Mouse (Mus musculus) gastrocnemius, postnatal 36 days (tissue): ENCODE measurements around the gene Thoc3. TPM values are rescaled to one million over a fixed set of nuclear protein-coding genes. Genes with fewer than 3 reads are reported as not detected.
"Not testable (repeated sequence)": the region's sequence is repeated elsewhere in the genome, so short reads cannot be mapped to it uniquely, and the experiment has no call there.

ENCODE experiments used
- DNase-seq, 2 experiments: peaks; one replicate each; pipeline ENCODE4 v3.0.0; 2022
- intact Hi-C: fragments of 180-260 bp; cut with DNase I; formaldehyde crosslinking; loops from one replicate; pipeline ENCODE4 v1.15.1; 2025
- long read RNA-seq, 2 experiments: library from polyadenylated mRNA; stranded (forward); transcript quantifications; one replicate each; pipeline ENCODE4 v2.0.0; 2021
- total RNA-seq, 2 experiments: library from RNA; stranded (reverse); gene quantifications; 2 replicates each; pipeline ENCODE4 v1.2.3; 2021

Gene Thoc3
- 10 to 100 TPM; 12.9 to 13.7 TPM for total RNA-seq
- long read RNA-seq, experiment 1, transcript Thoc3-201 (6 exons, 2,335 nt), result major isoform, 11 of 14 reads
- long read RNA-seq, experiment 1, partial matches to known transcripts, result 0 of 14 reads
- long read RNA-seq, experiment 1, other reads (novel, unspliced or antisense), result 3 of 14 reads
- long read RNA-seq, experiment 2, transcript Thoc3-201 (6 exons, 2,335 nt), result major isoform, 22 of 22 reads
- long read RNA-seq, experiment 2, partial matches to known transcripts, result 0 of 22 reads
- long read RNA-seq, experiment 2, other reads (novel, unspliced or antisense), result 0 of 22 reads

DNA sequence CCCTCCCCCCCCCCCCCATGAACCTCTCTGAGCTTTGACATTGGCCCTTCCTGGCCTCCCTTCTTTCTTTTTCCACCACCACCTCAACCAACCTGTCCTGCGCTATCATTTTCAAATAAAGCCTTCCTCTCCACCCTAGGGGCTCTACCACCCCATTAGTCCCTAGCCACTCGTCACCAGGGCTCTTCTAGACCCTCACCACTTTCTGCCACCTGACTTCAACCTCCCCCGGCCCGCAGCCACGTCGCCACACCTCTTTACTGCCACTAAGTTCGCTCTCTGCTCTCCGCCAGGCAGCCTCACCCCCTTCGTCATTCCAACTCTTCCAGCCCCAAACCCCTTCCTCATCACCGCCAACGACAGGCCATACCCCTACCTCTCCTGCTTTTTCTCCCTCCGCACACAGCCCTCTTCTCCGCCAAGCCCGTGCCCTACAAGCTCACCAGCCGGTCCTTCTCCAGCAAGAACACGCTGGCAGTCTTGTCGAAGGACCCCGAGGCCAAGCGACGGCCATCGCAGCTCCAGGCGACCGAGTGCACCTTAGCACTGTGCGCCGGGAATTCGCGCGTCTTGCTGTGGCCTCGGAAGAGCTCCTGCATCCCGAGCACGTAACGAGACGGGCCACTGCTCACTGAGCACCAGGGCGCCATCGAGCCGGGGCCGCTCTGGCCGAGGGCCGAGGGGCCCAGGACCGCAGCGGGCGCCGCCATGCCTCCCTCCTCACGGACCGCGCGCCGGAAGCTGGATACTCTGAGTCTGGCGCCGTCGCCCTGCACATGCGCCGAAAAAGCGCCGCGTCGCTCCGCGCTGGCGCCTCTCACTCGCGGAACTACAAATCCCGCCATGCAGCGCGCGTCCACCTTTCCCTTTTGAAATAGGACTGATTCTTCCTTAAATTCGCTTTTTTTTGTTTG lies at the start of gene Thoc3:
Gene Thoc3 (minus strand): TSS at position 752 of the 914 bp plus-strand sequence.
- intact Hi-C loops, result loop anchor here (10.0 kb wide), 1 partner anchor 96 kb away; the partner anchor contains the start of gene 4833439L19Rik
- DNase-seq, result peak; percentile 80 to 84

DNA sequence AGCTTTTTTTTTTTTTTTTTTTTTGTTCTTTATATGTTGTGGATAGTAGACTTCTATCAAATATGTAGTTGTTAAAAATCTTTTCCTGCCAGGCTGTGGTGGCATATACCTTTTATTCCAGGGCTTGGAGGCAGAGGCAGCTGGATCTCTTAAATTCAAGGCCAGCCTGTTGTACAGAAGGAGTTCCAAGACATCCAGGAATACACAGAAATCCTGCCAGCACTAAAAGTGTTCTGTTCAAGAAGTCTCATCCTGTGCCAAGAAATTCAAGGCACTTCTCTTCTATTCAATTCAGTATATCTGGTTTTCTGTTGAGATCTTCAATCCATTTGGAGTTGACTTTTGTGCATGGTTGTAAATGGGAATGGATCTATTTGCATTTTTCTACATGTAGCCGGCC lies 37.3 kb upstream of the Thoc3 start:
- DNase-seq, result no peak
- intact Hi-C loops, result no loop called here

DNA sequence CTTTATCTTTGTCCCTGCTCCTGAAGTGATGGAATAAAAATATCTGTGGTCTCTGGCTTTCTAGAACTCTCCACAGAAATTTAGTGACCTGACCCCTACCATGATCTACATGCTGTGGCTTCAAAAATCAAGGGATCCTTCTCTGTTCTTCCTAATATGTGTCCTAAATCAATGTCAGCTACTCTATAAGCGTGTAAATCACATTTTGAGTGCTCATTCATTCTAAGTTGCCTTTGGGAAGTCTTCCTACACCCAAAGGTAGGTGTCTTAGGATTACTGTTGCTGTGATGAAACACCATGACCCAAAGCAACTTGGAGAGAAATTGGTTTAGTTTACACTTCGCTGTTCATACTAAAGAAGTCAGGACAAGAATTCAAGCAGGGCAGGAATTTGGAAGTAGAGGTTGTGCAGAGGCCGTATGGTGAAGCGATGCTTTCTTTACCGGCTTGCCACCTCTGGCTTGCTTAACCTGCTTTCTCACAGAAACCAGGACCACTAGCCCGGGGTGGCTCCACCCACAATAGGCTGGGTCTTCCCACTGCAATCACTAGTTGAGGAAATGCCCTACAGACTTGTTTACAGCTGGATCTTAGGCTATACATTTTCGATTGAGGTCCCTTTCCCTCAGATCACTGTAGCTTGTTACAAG lies 36.1 kb upstream of the Thoc3 start:
- no peak for DNase-seq
- intact Hi-C loops, result no loop called here

DNA sequence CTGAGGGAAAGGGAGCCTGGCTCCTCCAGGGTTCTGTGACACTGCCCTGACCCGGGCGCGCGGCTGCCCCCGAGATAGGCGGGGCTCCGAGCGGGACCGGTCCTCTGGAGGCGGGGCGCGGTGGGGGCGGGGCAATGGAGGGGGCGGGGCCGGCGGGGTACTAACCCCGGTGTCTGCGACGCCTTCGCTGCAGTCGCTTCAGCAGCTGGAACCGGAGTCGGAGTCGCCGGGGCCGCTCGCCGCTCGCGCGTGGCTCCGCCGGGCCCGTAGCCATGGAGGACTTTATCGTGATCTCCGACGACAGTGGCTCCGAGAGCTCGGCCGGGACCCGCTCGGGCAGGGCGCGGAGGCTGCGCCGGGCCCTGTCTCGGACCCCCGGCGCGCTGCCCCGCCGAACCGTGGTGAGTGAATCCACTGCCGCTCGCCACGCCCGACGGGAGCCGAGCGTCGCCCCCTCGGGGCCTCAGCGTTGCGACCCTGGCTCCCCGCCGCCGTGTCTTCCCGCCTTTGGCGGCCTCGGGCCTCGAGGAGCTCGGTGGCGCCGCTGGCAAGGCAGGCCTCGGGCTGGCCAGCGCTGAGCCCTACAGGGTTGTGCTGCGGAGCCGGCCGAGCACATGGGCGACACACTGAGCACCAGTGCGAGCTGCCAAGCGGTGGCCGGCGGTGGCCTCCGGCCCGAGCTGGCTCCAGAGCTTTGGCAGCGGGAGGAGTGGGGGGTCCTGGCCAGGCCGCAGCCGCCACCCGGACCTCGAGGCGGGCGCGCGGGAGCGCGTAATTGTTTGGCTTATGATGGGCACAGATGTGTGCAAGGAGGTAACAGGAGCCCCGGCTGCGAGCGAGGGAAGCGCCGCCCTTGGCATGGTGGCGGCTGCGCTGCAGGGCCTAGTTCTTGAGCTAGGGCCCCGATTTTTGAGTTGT lies 35.2 kb upstream of the Thoc3 start, which contains the start of gene Simc1:
Gene Simc1 (plus strand): TSS at position 176 of the 918 bp plus-strand sequence.
- intact Hi-C loops, result no loop called here

DNA sequence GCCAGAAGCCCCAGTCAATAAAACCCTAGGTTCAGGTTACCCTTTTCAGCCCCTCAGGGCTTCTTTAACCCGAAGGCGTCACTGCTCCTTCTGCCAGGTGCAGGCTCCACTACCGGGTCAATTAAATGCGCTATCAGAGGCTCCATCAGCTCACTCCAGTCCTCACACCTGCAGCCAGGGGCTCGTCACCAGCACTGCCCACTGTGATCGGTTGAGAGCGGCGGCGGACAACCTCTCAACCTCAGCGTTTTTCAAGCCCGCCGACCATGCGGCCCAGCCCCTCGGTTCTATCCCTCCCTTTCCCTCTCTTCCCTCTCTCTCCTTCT lies 34.6 kb upstream of the Thoc3 start:
- no peak for DNase-seq
- intact Hi-C loops, result no loop called here

More for the DNA sequence above, 35.2 kb upstream of the Thoc3 start, which contains the start of gene Simc1:
- peak; percentile 68 to 72 for DNase-seq

DNA sequence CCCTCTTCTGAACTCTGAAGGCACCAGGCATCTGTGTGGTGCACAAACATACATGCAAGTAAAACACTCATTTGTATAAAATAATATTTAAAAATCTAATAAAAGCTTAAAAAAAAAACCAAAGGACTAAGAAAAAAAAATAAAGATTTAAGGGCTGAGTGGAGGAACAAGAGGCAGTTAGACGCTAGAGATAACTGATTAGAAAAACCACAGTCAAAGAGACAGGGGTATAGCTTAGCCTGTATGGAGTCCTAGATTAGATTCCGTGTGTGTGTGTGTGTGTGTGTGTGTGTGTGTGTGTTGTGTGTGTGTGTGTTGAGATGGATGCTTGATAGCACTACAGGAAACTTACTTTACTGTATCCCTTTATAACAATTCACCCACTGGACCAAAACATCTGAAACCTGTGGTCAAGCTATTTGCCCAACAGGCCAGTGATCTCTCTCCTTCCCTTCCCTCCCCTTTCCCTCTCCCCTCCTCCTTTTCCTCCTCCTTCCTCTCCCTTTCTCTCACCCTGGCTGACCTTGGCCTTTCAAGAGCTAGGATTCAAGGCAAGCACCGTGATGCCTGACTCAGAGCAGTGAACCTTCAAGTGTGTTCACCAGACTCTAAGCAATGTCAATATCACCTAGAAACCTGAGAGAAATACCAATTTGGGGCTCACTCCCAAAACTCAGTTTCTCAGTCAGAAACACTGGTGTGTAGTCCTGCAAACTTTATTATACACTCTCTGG lies 33.5 kb upstream of the Thoc3 start:
- intact Hi-C loops, result no loop called here
- no peak for DNase-seq

DNA sequence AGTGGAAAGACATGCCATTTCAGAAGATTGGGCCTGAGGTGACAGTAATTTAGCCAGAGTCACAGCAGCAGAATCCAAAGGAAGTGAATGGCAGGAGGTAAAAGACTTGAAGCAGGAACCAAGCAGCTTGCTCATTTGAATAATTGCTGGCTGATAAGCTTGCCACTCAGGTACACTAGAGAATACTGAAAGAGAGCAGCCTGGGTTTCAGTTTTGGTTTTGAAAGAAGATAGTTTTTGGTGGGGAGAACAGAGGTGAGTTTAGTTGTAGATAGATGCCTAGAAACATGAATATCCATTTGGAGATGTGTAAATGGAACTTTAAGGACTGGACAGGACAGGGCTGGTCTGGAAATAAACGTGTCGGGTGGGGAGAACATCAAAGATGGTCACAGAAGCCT lies 32.7 kb upstream of the Thoc3 start:
- DNase-seq, result no peak
- intact Hi-C loops, result no loop called here

DNA sequence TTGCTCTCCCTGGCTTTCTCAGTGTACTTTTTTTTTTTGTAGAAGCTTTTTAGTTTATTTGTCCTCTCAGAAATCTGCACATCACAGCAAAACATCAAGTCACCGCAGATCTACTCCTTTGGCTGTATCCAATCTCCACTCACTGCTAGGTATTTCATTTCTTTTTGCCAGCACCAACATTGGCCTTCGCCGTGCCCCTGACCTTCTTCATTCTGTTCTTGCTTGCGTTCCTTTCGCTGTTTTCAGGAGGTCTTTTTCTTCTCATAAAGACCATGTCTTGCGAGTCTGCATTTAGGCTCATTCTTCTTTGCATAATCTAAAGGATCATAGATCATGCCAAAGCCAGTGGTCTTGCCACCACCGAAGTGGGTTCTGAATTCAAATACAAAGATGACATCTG lies 30.9 kb upstream of the Thoc3 start:
- DNase-seq, intact Hi-C loops: not testable (repeated sequence)

DNA sequence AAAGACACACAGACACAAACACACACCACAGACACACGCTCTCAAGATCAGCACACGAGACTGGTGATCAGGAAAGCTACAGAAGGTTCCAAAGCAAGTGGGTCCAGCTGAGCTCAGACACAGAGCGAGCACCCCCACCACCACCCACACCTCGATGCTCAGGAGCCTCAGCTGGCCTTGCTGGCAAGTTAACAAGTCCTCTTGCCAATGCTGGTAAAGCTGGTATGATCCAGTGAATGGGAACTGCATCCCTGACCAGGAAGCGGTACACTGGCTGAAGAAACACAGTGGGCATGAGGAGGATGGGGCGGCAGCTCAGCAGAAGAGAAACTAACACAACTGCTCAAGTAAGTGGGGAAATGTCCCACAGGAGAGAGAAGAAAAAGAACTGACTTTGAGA lies 22.7 kb upstream of the Thoc3 start:
- intact Hi-C loops, result no loop called here
- DNase-seq, result no peak

DNA sequence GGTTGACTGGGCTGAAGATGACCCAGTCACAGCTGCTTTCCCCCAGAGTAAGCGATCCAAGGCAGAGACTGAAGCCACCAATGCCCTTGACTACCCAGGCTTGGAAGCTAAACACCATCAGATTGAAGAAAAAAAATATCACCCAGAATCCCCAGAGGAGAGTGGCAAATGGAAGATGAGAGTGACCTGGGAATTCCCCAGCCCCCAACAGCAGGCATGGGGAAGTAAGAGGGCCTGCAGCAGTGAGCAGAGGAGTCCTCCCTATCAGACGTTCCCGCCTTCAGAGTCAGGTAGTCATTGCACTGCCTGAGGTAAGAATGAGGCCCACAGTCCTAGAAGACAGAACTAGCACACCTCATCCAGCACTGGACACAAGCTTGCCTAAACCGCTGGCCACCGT lies 21.8 kb upstream of the Thoc3 start:
- DNase-seq, result no peak
- intact Hi-C loops, result no loop called here

DNA sequence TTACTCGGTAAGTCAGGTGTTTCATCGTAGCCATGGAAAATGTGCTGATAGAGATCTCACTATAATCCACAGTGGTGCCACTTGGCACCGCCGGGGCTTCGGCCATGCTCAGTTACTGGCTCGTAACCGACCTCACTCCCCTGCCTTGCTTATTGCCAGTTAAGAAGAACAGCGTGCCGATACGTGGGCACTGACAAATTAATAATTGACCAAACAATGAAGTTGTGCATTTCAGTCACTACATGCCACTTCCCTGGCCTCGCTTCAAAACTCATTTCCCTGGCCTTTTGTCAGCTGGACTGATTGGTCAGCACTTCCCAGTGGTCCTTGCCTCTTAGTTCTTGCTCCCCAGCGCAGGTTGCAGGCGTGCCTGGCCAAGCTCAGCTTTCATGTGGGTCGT lies 12.8 kb upstream of the Thoc3 start:
- intact Hi-C loops, result no loop called here
- DNase-seq, result no peak

DNA sequence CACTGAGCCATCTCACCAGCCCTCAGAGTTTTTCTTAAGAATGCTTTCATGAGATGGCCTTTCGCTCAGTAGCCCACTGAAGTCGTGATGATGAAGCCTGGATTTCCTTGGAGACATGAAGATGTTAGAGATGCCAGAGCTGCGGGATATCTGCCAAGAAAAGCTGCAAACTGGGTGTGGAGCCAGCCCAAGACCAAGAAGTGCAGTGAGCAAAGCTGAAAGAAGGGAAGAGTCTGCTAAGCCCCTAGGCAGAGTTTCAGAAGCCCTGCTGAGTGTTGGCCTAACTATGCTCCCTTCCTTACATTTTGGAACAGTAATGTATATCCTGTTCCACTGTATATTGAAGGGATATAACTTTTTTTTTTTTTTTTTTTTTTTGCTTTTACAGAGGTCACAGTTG lies 10.6 kb upstream of the Thoc3 start:
- no peak for DNase-seq
- intact Hi-C loops, result no loop called here

DNA sequence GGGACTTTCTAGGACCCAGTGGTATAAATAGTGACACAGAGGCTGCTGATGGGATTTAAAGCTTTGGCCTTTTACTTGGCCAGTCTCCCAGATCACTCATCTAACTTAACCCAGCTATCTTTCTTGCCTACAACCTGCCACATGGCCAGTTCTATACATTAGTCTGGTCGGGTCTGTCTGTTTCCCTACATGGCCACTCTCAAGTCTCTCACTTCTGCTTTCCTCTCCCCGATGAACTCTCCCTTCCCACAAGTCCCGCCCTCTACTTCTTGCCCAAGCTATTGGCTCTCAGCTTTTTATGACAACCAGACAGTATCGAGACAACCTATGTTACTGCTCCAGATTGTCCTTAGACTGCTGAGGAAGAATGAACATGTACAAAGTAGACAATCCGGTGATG lies 7.1 kb upstream of the Thoc3 start:
- intact Hi-C loops, result no loop called here
- no peak for DNase-seq

DNA sequence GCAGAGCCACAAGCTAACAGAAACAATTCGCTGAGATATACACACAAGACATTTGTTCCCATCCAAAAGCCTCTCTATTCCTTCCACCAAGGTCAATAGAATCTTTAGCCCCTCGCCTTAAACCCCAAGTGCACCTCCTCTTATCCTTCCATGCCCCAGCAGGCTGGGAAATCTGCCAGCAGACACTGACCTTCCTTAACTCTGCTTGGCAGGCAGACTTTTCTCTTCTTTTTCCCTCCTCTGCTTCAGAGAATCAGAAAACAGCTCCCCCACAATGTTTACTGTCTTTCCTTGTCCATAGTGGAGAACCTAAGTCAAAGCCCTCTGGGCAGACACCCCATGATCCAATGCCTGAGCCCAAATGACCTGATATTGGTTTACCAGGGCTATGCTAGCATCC lies 6.3 kb upstream of the Thoc3 start:
- intact Hi-C loops, result no loop called here
- no peak for DNase-seq

DNA sequence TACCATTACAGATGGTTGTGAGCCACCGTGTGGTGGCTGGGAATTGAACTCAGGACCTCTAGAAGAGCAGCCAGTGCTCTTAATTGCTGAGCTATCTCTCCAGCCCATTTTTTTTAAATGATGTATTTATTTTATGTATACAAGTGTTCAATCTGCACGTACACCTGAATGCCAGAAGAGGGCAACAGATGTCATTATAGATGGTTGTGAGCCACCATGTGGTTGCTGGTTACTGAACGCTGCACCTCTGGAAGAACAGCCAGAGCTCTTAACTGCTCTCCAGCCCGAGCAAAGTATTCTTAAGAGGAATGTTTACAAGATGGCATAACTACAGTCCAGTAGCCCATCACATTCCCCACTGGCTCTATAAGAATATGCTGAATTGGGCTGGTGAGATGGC lies 3.3 kb upstream of the Thoc3 start:
- intact Hi-C loops, result no loop called here
- DNase-seq, result no peak

DNA sequence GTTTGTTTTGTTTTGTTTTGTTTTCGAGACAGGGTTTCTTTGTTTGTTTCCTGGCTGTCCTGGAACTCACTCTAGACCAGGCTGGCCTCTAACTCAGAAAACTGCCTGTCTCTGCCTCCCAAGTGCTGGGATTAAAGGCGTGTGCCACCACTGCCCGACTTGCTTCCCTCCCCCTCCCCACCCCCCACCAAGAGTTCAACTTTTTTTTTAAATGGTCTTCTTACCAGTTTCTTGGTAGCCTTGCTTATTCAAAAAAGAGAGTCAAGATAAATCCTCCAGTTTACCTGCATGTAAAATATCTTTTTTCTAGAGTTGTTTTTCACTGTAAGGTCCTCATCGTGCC lies 334 bp upstream of the Thoc3 start:
- intact Hi-C loops, result loop anchor here (10.0 kb wide), 1 partner anchor 96 kb away; the partner anchor contains the start of gene 4833439L19Rik
- DNase-seq, result no peak

DNA sequence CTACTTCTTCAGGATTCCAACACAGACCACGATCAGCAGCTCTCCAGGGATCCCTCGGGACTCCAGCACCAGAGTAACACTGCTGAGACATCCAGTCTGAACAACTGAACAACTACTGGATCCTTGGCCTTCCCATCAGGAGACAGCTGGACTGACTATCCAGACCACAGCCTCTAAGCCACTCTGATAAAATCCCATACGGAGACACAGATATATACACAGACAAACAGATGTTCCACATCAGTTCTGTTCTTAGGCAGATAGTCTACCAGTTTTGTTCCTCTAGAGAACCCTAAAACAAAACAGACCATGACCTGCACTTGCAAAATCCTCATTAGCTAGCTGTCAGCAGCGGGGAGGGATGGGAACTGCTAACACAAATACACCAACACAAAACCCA lies 9.4 kb downstream of the Thoc3 start:
- intact Hi-C loops, result no loop called here
- DNase-seq, result no peak

DNA sequence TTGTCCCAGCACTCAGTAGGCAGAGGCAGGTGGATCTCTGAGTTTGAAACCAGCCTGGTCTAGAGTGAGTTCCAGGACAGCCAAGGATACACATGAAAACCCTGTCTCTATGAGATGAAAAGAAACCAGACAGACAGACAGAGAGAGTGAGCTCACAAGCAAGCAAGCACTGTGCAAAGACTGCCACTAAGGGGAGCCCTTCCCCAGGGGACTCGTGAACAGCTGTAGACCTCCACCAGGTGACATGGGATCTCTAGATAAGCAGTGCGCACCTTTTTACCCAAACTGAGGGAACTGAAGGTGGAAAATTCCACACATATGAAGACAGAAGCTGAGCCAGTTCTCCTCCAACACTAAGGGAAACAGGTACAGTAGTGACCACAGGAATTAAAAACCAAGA lies 11.6 kb downstream of the Thoc3 start:
- intact Hi-C loops, result no loop called here
- DNase-seq, result no peak

DNA sequence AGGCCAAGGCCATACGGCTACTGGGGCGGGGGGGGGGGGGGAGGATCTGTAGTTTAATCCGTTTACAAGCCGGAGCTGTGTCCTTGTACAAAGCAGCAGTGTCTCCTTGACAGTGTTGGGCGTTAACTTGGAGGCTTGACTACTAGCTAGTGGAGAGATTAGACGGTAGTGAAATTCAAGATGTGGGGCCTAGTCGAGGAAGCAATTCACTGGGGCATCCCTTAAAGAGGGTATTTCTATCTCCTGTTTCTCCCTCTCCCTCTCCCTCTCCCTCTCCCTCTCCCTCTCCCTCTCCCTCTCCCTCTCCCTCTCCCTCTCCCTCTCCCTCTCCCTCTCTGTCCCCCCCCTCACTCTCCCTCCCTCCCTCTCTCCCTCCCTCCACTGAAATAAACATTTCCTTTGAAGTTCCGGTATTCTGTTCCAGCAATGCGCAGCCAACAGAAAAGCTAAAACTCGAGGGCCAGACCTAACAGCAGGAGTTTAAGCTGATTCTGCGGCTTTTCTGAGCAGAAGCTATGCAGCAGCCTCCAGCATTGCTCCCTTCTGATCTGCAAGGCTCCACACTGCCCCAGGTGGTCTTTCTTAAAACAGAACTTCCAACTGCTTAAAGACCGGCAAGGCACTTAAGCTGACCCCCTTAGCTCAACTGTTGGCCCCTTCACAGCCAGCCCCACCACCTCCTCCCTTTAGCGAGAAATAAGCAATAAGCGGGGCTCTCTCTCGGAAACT lies 21.0 kb downstream of the Thoc3 start:
- intact Hi-C loops, result loop anchor here (1.0 to 5.0 kb wide), 3 partner anchors 75 to 335 kb away; partner anchors contain the start of gene Cplx2
- DNase-seq, result no peak
